Mouse (Mus musculus): ENCODE measurements around the gene Gm49369. TPM values are rescaled to one million over a fixed set of nuclear protein-coding genes. Genes with fewer than 3 reads are reported as not detected.

The Gm49369 gene
- total and polyA plus RNA-seq, 2 experiments from 2014 or later: 0.85 TPM; not detected in 1

- no peak for DNase-seq (ENCODE audit: low spot score)
- TF ChIP-seq EP300 (IDR thresholded peaks at IDR 0.05; ENCODE audit: low read depth) (no peak), CTCF (IDR thresholded peaks at IDR 0.05; ENCODE audit: low read depth) (no peak)
- H3K9me3 ChIP-seq (replicated peaks; ENCODE audit: control insufficient read depth, low read length): no peaks in the 10 kb centered on the region
- no peak overlapping the region for H3K27ac ChIP-seq (ENCODE audit: low read depth)
- no peaks in the 10 kb centered on the region for H3K4me1 ChIP-seq (ENCODE audit: control insufficient read depth, insufficient read depth)
- H3K9ac ChIP-seq (replicated peaks; ENCODE audit: low read depth, low read length): no peak overlapping the region
- no peak overlapping the region for H3K4me2 ChIP-seq (ENCODE audit: low read depth, low read length)
- no peaks in the 10 kb centered on the region for H3K27me3 ChIP-seq (ENCODE audit: control insufficient read depth, insufficient read depth, low read length)
- H3K4me3 ChIP-seq (ENCODE audit: low read depth, low read length): no peak overlapping the region
- 54% methylated on average over 7 of the region's 7 CpGs for WGBS
- H3K36me3 ChIP-seq (replicated peaks; ENCODE audit: control insufficient read depth, insufficient read depth, low read length): no peaks in the 10 kb centered on the region
- ATAC-seq (ENCODE audit: insufficient read depth, low read depth): no peak
Measured at GRCm38 (mm10) chr7:142400750-142401142, 18.3 kb upstream of the Gm49369 start.

- no peak for ATAC-seq (ENCODE audit: insufficient read depth, low read depth)
Measured at GRCm38 (mm10) chr7:142400112-142400749, 17.8 kb upstream of the Gm49369 start.

GRCm38 (mm10) chr7:142399250-142399649 lies 16.8 kb upstream of the Gm49369 start:
- H3K27ac ChIP-seq (ENCODE audit: low read depth): no peak overlapping the region
- no peak overlapping the region for H3K4me2 ChIP-seq (ENCODE audit: low read depth, low read length)
- H3K27me3 ChIP-seq (ENCODE audit: control insufficient read depth, insufficient read depth, low read length): no peaks in the 10 kb centered on the region
- no peaks in the 10 kb centered on the region for H3K9me3 ChIP-seq (replicated peaks; ENCODE audit: control insufficient read depth, low read length)
- 81% methylated on average over 1 of the region's 1 CpGs for WGBS
- H3K4me1 ChIP-seq (ENCODE audit: control insufficient read depth, insufficient read depth): no peaks in the 10 kb centered on the region
- no peak for DNase-seq (ENCODE audit: low spot score)
- H3K4me3 ChIP-seq (ENCODE audit: low read depth, low read length): no peak overlapping the region
- H3K36me3 ChIP-seq (replicated peaks; ENCODE audit: control insufficient read depth, insufficient read depth, low read length): no peaks in the 10 kb centered on the region
- TF ChIP-seq EP300 (IDR thresholded peaks at IDR 0.05; ENCODE audit: low read depth) (no peak), CTCF (IDR thresholded peaks at IDR 0.05; ENCODE audit: low read depth) (no peak)
- no peak overlapping the region for H3K9ac ChIP-seq (replicated peaks; ENCODE audit: low read depth, low read length)
- ATAC-seq (ENCODE audit: insufficient read depth, low read depth): no peak

More at GRCm38 (mm10) chr7:142400112-142400749, 17.8 kb upstream of the Gm49369 start:
- no peaks in the 10 kb centered on the region for H3K4me1 ChIP-seq (ENCODE audit: control insufficient read depth, insufficient read depth)
- WGBS: 63% methylated on average over 7 of the region's 7 CpGs
- H3K36me3 ChIP-seq (replicated peaks; ENCODE audit: control insufficient read depth, insufficient read depth, low read length): no peaks in the 10 kb centered on the region
- no peak overlapping the region for H3K27ac ChIP-seq (ENCODE audit: low read depth)
- no peak overlapping the region for H3K9ac ChIP-seq (replicated peaks; ENCODE audit: low read depth, low read length)
- no peaks in the 10 kb centered on the region for H3K27me3 ChIP-seq (ENCODE audit: control insufficient read depth, insufficient read depth, low read length)
- H3K4me2 ChIP-seq (ENCODE audit: low read depth, low read length): no peak overlapping the region
- no peak for DNase-seq (ENCODE audit: low spot score)
- TF ChIP-seq EP300 (IDR thresholded peaks at IDR 0.05; ENCODE audit: low read depth) (no peak), CTCF (IDR thresholded peaks at IDR 0.05; ENCODE audit: low read depth) (no peak)
- no peaks in the 10 kb centered on the region for H3K9me3 ChIP-seq (replicated peaks; ENCODE audit: control insufficient read depth, low read length)
- no peak overlapping the region for H3K4me3 ChIP-seq (ENCODE audit: low read depth, low read length)

- Histone ChIP-seq H3K36me3 (replicated peaks; ENCODE audit: control insufficient read depth, insufficient read depth, low read length) (no peaks in the 10 kb centered on the region), H3K27ac (ENCODE audit: low read depth) (no peak overlapping the region; the same call in 1 of the 2 replicates), H3K9me3 (replicated peaks; ENCODE audit: control insufficient read depth, low read length) (no peaks in the 10 kb centered on the region), H3K4me1 (ENCODE audit: control insufficient read depth, insufficient read depth) (no peaks in the 10 kb centered on the region), H3K9ac (replicated peaks; ENCODE audit: low read depth, low read length) (no peak overlapping the region), H3K27me3 (ENCODE audit: control insufficient read depth, insufficient read depth, low read length) (no peaks in the 10 kb centered on the region), H3K4me3 (ENCODE audit: low read depth, low read length) (no peak overlapping the region), H3K4me2 (ENCODE audit: low read depth, low read length) (no peak overlapping the region)
- DNase-seq (ENCODE audit: low spot score): peak; percentile 14
- WGBS: 32% methylated on average over 2 of the region's 2 CpGs
- peak; percentile 21; the same call in 1 of the 2 replicates for ATAC-seq (ENCODE audit: insufficient read depth, low read depth)
- no peak for TF ChIP-seq EP300 (IDR thresholded peaks at IDR 0.05; ENCODE audit: low read depth)
Measured at GRCm38 (mm10) chr7:142398052-142398451, 15.6 kb upstream of the Gm49369 start.

- no peak overlapping the region for H3K4me3 ChIP-seq (ENCODE audit: low read depth, low read length)
- no peaks in the 10 kb centered on the region for H3K9me3 ChIP-seq (replicated peaks; ENCODE audit: control insufficient read depth, low read length)
- H3K36me3 ChIP-seq (replicated peaks; ENCODE audit: control insufficient read depth, insufficient read depth, low read length): no peaks in the 10 kb centered on the region
- ATAC-seq (ENCODE audit: insufficient read depth, low read depth) (no peak), DNase-seq (ENCODE audit: low spot score) (no peak)
- no peaks in the 10 kb centered on the region for H3K27me3 ChIP-seq (ENCODE audit: control insufficient read depth, insufficient read depth, low read length)
- no peak overlapping the region for H3K27ac ChIP-seq (ENCODE audit: low read depth)
- TF ChIP-seq EP300 (IDR thresholded peaks at IDR 0.05; ENCODE audit: low read depth) (no peak), CTCF (IDR thresholded peaks at IDR 0.05; ENCODE audit: low read depth) (no peak)
- no peaks in the 10 kb centered on the region for H3K4me1 ChIP-seq (ENCODE audit: control insufficient read depth, insufficient read depth)
- WGBS: 63% methylated on average over 1 of the region's 1 CpGs
- no peak overlapping the region for H3K4me2 ChIP-seq (ENCODE audit: low read depth, low read length)
- no peak overlapping the region for H3K9ac ChIP-seq (replicated peaks; ENCODE audit: low read depth, low read length)
Measured at GRCm38 (mm10) chr7:142396611-142397010, 14.1 kb upstream of the Gm49369 start.

GRCm38 (mm10) chr7:142395472-142395871 lies 13.0 kb upstream of the Gm49369 start:
- WGBS: 79% methylated on average over 4 of the region's 4 CpGs
- TF ChIP-seq CTCF (IDR thresholded peaks at IDR 0.05; ENCODE audit: low read depth) (no peak), EP300 (IDR thresholded peaks at IDR 0.05; ENCODE audit: low read depth) (no peak)
- Histone ChIP-seq H3K36me3 (replicated peaks; ENCODE audit: control insufficient read depth, insufficient read depth, low read length) (no peaks in the 10 kb centered on the region), H3K9ac (replicated peaks; ENCODE audit: low read depth, low read length) (no peak overlapping the region), H3K4me2 (ENCODE audit: low read depth, low read length) (no peak overlapping the region), H3K27me3 (ENCODE audit: control insufficient read depth, insufficient read depth, low read length) (no peaks in the 10 kb centered on the region), H3K27ac (ENCODE audit: low read depth) (no peak overlapping the region), H3K4me1 (ENCODE audit: control insufficient read depth, insufficient read depth) (no peaks in the 10 kb centered on the region), H3K9me3 (replicated peaks; ENCODE audit: control insufficient read depth, low read length) (no peaks in the 10 kb centered on the region), H3K4me3 (ENCODE audit: low read depth, low read length) (no peak overlapping the region)
- DNase-seq (ENCODE audit: low spot score) (no peak), ATAC-seq (ENCODE audit: insufficient read depth, low read depth) (no peak)
